Mouse (Mus musculus) ovary, adult 10 weeks (tissue): Measurements from ENCODE around the gene Cars2. TPM values are rescaled to one million over a fixed set of nuclear protein-coding genes. Genes with fewer than 3 reads are reported as not detected.

Source experiments
- polyA plus RNA-seq: library from polyadenylated mRNA; stranded (reverse); fragments of 350-450 nt; fragmentation: Illumina TruSeq; extraction: RNeasy Lipid Tissue Mini Kit (QIAGEN cat#74804); gene quantifications from one replicate; pipeline ENCODE4 v1.2.3, GENCODE M21; 2014

Cars2 gene
- 4.7 TPM for polyA plus RNA-seq

GRCm38 (mm10) chr8:11550281-11550948, at the start of gene Cars2:
TSS of gene Cars2 (minus strand) at chr8:11550783.

DNA sequence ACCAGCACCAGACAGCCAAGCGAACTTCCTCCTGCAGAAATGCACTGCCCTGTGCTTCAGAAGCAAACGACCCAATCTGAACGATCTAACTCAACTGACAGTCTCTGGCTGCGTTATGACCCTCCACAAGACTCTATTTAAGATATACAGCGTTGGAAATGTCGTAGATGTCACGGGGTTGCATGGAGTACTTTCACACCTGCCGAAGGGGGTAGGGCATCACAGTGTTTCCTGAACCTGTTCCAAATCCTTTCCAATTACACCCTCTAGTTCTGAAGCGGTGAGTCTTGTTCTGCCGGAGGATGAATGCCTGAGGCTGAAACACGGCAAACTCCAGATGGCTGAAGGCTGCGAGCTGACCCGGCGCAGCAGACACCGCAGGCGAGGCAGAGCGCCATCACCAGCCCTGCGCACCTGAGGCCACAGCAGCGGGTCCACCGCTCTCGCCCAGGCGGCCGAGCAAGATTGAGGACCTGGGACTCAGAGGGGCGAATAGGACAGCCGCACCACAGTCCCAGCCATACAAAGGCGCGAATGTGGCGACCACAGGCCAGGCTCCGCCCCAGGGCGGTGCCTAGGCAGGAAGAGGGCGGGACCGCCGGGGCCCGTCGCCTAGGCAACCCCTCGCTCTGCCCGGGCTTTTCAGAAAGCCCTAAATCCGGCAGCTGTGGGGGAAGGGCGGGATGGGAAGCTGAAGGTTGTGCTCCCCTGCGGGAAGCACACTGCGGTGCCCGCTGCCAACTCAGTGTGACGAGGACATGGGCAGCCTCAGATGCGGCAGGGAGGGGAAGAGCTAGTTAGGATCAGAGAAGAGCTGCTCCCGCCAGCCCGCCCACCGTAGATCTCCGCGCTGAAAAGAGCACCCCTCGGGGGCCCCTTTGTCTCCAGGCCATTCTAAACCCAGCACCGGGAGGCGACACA, 4.5 kb upstream of the Cars2 start, which contains the start of gene Ing1:
Gene Ing1, plus strand, starts transcription at position 773 of the 921 bp plus-strand sequence.

DNA sequence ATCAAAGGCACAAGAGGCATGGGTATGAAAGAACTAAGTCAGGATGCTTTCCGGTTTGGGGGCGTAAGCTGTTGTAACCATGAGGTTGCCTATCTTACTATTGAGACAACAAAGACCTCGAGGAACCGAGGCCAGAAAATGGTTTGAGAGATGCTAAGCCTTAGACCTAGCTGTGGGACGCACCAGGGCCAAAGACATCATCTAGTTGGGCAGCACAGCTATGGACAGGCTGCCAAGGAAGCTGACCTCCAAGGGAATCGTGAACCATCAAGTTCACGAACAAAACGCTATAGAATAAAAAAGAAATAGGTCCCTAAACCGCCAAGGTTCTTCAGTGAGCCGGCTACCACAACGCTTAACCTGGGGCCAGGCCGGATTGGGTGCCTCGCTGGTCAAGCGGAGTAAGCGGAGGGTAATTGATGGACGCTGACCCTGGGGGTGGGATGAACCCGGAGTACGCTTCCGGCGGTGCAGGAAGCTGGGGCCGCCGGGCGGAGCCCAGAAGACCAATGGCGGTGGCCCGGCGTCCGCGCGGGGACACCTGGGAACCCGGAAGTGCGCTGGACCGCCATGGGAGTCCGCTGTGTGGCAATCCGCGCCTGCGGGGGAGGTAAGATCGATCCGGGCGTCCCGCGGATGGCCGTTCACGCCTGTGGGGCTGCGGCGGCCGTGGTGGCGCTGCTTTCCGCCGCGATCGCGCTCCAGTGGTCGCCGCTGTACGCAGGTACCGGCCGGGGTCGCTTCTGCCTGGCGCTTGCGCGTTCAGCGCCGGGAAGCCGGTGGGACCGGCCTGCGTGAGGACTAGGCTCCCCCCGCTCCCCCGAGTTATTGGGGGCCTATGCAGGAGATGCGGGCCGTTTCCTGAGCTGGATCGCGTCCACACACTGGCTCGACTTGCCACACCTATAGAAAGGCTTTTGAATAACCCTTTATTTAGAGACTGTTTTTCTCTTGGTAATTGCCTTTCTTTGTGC, 53.3 kb downstream of the Cars2 start, which contains the start of gene Naxd:
Gene Naxd, plus strand, starts transcription at position 490 of the 974 bp plus-strand sequence.

DNA sequence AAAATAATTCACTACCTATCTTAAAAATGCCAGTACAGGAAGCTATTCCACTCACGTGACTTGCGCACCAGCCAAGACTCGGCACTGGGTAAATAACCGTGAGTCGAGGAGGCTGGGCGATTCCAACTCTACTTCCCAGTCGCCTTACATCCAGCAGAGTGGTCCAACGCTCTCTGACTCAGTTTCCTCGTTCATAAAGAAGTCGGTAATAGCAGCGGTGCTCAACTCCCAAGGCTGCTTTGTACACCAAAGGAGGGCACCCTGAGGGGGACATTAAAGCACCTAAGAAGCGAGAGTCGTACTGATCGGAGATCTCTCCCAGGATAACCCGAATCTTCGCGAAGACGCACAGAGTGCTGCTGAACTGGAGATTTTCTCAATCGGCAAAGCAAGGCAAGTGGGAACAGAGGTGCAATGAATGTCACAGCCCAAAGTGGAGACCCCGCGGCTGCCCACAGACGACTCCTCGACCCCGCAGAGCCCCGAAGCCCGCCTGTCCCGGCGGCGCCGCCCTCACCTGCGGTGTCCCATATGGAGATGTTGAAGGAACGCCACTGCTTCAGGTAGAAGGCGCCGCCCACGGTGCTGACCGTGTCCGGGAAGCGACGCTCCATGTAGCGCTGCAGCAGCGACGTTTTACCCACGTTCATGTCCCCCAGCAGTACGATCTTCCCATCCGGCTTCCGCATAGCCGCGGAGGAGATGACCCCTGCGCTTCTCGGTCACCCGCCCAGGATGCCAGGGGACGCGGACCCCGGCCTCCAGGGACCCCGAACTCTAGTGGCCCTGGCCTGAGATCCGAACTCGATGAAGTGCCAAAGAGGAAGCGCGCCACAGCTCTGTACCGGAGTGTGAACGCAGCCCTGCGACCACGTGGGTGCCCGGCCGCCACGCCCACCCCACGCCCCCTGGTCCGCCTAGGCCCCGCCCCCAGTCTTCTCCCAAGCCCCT, 72.5 kb downstream of the Cars2 start, which contains the start of gene Rab20:
Gene Rab20, minus strand, starts transcription at position 900 of the 951 bp plus-strand sequence.

Other genes starting within 250 kb of the Cars2 start
- 4.0 TPM for gene Col4a2, start 238.0 kb downstream of the Cars2 start, polyA plus RNA-seq
- gene Col4a1, start 238.0 kb downstream of the Cars2 start, polyA plus RNA-seq = 81.2 TPM
- gene Rab20, start 72.1 kb downstream of the Cars2 start, polyA plus RNA-seq = 1.6 TPM
- 9.3 TPM for gene Naxd, start 53.3 kb downstream of the Cars2 start, polyA plus RNA-seq
- 50.9 TPM for gene Ing1, start 4.8 kb upstream of the Cars2 start, polyA plus RNA-seq
- gene Ankrd10, start 85.0 kb upstream of the Cars2 start, polyA plus RNA-seq = 53.3 TPM
- gene 1700016D06Rik, start 150.3 kb upstream of the Cars2 start, polyA plus RNA-seq = not detected
- gene Arhgef7, start 176.9 kb upstream of the Cars2 start, polyA plus RNA-seq = 26.5 TPM